Mouse (Mus musculus): ENCODE measurements around the gene Npw. TPM values are rescaled to one million over a fixed set of nuclear protein-coding genes. Genes with fewer than 3 reads are reported as not detected.

Gene Npw
- polyA plus RNA-seq, 1 experiment from 2014 or later: 0.38 TPM

DNA sequence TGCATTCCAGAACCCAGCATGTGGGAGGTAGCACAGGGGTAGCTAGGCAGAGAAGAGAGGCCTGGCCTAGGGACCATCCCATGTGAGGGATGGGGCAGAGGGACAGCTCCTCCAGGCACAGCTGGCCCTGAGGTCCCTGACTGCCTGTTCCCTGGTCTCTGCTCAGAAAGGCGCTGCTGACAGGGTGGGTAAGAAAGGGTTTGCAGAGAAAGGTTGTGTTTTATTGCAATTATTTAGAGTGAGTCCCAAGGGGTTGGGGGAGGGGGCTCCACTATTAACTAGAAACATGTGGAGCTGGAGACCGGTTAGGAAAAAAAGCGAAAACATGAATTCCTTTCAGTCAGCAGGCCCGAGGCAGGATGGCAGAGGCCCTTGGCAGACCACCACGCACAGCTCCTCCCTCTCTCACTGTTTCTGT lies 18.7 kb downstream of the Npw start:
- no peaks in the 10 kb centered on the region for H3K36me3 ChIP-seq (ENCODE audit: control insufficient read depth, insufficient read depth)
- ATAC-seq (ENCODE audit: low read depth): no peak
- H3K27me3 ChIP-seq (ENCODE audit: control insufficient read depth, insufficient read depth, low read depth, low read length): no peaks in the 10 kb centered on the region
- H3K4me2 ChIP-seq (ENCODE audit: low read depth, low read length): no peak overlapping the region
- H3K4me1 ChIP-seq (ENCODE audit: control insufficient read depth, low read depth, low read length): peaks cover 6% of the 10 kb centered on the region
- H3K4me3 ChIP-seq (ENCODE audit: low read depth, low read length): no peak overlapping the region
- 78% methylated on average over 5 of the region's 5 CpGs for WGBS (ENCODE audit: insufficient replicate concordance)
- no peaks in the 10 kb centered on the region for H3K9me3 ChIP-seq (replicated peaks; ENCODE audit: control insufficient read depth, low read length)
- no peak overlapping the region for H3K9ac ChIP-seq (ENCODE audit: low read depth, low read length)
- H3K27ac ChIP-seq (ENCODE audit: low read length): no peak overlapping the region

DNA sequence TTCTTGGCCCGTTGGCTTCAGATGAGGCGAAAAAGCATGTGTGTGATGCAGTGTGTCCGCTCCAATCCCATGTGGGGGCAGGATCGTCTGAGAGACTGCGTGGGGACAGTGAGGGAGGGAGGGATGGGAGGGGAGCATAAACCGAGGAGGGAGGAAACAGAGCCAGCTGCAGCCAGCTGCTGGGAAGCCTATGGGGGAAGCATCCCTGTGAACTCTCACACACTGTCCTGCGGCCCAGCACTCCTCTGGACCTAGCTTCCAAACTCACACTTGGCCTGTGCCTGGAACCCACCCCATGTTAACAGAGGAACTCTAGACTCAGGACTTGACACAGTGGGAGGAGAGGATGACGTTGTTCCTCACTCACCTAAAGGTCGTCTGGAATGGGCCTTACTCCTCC lies 19.4 kb downstream of the Npw start:
- Histone ChIP-seq H3K36me3 (ENCODE audit: control insufficient read depth, insufficient read depth) (no peaks in the 10 kb centered on the region), H3K9ac (ENCODE audit: low read depth, low read length) (no peak overlapping the region), H3K4me1 (ENCODE audit: control insufficient read depth, low read depth, low read length) (peaks cover 6% of the 10 kb centered on the region), H3K27ac (ENCODE audit: low read length) (no peak overlapping the region), H3K27me3 (ENCODE audit: control insufficient read depth, insufficient read depth, low read depth, low read length) (no peaks in the 10 kb centered on the region), H3K9me3 (replicated peaks; ENCODE audit: control insufficient read depth, low read length) (no peaks in the 10 kb centered on the region), H3K4me3 (ENCODE audit: low read depth, low read length) (no peak overlapping the region), H3K4me2 (ENCODE audit: low read depth, low read length) (no peak overlapping the region)
- ATAC-seq (ENCODE audit: low read depth): no peak
- 65% methylated on average over 9 of the region's 9 CpGs for whole genome bisulfite sequencing (ENCODE audit: insufficient replicate concordance)

DNA sequence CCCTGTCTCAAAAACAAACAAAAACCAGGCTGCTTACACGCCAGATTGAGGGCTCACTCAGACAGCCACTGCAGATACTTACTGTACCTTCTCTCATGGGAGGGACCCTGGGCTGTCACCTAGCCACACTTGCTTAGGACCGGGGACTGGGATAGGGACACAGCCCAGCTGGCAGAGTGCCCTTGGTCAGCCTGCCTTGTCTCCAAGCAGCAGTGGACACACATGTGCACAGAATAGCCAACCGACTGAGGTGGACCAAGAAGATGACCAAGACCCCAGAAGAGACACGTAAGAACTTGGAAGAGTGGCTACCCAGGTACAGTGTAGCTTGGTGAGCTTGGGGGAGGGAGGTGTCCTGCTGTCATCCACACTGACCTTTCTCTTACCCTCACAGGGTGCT lies 20.0 kb downstream of the Npw start:
- WGBS (ENCODE audit: insufficient replicate concordance): 72% methylated on average over 4 of the region's 4 CpGs
- no peak overlapping the region for H3K9ac ChIP-seq (ENCODE audit: low read depth, low read length)

DNA sequence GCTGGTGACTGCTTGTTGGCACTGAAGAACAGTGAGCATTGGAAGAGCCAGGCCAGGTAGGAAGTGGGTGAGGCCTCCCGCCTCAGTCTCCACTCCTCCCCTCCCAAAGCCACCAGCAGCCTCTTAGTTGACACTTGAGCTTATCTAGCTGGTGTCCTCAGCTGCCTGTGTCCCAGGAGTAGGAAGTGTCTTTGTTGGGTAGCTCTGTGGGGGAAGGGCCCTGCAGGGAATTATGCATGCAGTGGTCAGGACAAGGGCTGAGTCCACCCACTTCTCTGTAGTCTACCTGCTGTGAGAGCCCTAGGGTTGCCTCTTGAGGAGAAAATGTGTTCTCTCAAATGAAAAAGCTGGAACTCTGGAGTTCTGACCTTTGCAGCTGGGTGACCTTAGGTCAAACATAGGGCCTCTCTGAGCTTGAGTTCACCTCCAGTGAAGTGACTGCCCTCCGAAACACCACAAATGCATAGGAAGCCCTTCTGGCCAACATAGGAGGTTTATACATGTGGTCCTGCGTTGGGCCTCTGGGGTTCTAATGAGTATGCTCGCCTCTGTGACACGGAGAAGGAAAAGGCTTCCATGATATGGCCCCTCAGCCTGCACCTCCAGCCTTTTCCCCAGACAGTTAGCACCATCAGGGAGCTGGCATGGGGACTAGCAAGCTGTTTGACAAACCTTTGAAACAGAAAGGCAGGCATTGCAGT lies 21.3 kb downstream of the Npw start:
- no peaks in the 10 kb centered on the region for H3K9me3 ChIP-seq (replicated peaks; ENCODE audit: control insufficient read depth, low read length)
- WGBS (ENCODE audit: insufficient replicate concordance): 52% methylated on average over 5 of the region's 5 CpGs
- no peaks in the 10 kb centered on the region for H3K27me3 ChIP-seq (ENCODE audit: control insufficient read depth, insufficient read depth, low read depth, low read length)
- H3K9ac ChIP-seq (ENCODE audit: low read depth, low read length): no peak overlapping the region
- no peak overlapping the region for H3K27ac ChIP-seq (ENCODE audit: low read length)
- ATAC-seq (ENCODE audit: low read depth): no peak
- no peak overlapping the region for H3K4me3 ChIP-seq (ENCODE audit: low read depth, low read length)
- H3K4me1 ChIP-seq (ENCODE audit: control insufficient read depth, low read depth, low read length): peaks cover 21% of the 10 kb centered on the region
- no peak overlapping the region for H3K4me2 ChIP-seq (ENCODE audit: low read depth, low read length)
- no peaks in the 10 kb centered on the region for H3K36me3 ChIP-seq (ENCODE audit: control insufficient read depth, insufficient read depth)

More for the DNA sequence above, 20.0 kb downstream of the Npw start:
- Histone ChIP-seq H3K4me1 (ENCODE audit: control insufficient read depth, low read depth, low read length) (peaks cover 12% of the 10 kb centered on the region), H3K4me3 (ENCODE audit: low read depth, low read length) (no peak overlapping the region), H3K9me3 (replicated peaks; ENCODE audit: control insufficient read depth, low read length) (no peaks in the 10 kb centered on the region), H3K27me3 (ENCODE audit: control insufficient read depth, insufficient read depth, low read depth, low read length) (no peaks in the 10 kb centered on the region), H3K36me3 (ENCODE audit: control insufficient read depth, insufficient read depth) (no peaks in the 10 kb centered on the region), H3K4me2 (ENCODE audit: low read depth, low read length) (no peak overlapping the region), H3K27ac (ENCODE audit: low read length) (no peak overlapping the region)
- no peak for ATAC-seq (ENCODE audit: low read depth)

DNA sequence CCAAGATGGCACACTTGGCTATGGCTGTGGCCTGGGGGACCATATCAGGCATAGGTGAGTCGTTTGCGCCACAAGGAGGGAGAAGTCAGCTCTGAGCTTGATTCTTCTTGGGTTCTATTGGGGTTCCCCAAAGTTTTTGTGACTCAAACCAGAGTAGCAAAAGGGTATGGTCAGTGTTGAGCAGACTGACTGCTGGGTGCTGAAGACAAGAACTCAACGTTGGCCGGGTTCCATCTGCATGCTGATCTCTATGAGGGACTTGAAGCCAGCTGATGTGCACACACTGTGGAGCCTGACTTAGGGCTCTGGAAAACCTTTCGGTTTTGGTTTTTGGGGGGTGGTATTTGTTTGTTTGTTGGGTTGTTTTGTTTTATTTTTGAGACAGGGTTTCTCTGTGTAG lies 22.6 kb downstream of the Npw start:
- H3K9ac ChIP-seq (ENCODE audit: low read depth, low read length): no peak overlapping the region
- no peaks in the 10 kb centered on the region for H3K9me3 ChIP-seq (replicated peaks; ENCODE audit: control insufficient read depth, low read length)
- H3K4me1 ChIP-seq (ENCODE audit: control insufficient read depth, low read depth, low read length): peaks cover 25% of the 10 kb centered on the region
- no peaks in the 10 kb centered on the region for H3K27me3 ChIP-seq (ENCODE audit: control insufficient read depth, insufficient read depth, low read depth, low read length)
- no peak overlapping the region for H3K4me2 ChIP-seq (ENCODE audit: low read depth, low read length)
- 84% methylated on average over 5 of the region's 5 CpGs for whole genome bisulfite sequencing (ENCODE audit: insufficient replicate concordance)
- no peak overlapping the region for H3K4me3 ChIP-seq (ENCODE audit: low read depth, low read length)
- ATAC-seq (ENCODE audit: low read depth): no peak
- H3K27ac ChIP-seq (ENCODE audit: low read length): no peak overlapping the region
- no peaks in the 10 kb centered on the region for H3K36me3 ChIP-seq (ENCODE audit: control insufficient read depth, insufficient read depth)

DNA sequence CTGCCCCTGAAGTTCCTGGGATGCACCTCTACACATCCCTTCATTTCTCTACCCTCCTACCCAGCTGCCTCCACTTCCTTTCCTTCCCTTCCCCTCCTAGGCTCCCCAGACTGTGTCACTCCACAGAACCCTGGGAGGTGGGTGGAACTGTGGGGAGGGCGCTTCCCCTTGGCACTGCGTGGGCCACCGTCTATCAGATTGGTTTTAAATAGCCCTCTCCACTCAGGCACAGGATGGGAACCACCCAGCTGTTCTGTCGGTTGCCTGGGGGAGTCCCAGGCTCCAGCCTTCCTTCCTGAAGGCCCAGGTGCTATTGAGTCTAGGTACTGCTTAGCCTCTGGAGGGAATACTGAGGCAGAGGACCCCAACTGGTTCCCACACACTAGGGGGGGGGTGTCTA lies 23.2 kb downstream of the Npw start:
- Histone ChIP-seq H3K9me3 (replicated peaks; ENCODE audit: control insufficient read depth, low read length) (no peaks in the 10 kb centered on the region), H3K36me3 (ENCODE audit: control insufficient read depth, insufficient read depth) (no peaks in the 10 kb centered on the region), H3K27me3 (ENCODE audit: control insufficient read depth, insufficient read depth, low read depth, low read length) (no peaks in the 10 kb centered on the region), H3K4me1 (ENCODE audit: control insufficient read depth, low read depth, low read length) (peaks cover 25% of the 10 kb centered on the region), H3K4me3 (ENCODE audit: low read depth, low read length) (no peak overlapping the region), H3K27ac (ENCODE audit: low read length) (no peak overlapping the region), H3K4me2 (ENCODE audit: low read depth, low read length) (no peak overlapping the region), H3K9ac (ENCODE audit: low read depth, low read length) (no peak overlapping the region)
- WGBS (ENCODE audit: insufficient replicate concordance): 37% methylated on average over 4 of the region's 4 CpGs
- no peak for ATAC-seq (ENCODE audit: low read depth)

DNA sequence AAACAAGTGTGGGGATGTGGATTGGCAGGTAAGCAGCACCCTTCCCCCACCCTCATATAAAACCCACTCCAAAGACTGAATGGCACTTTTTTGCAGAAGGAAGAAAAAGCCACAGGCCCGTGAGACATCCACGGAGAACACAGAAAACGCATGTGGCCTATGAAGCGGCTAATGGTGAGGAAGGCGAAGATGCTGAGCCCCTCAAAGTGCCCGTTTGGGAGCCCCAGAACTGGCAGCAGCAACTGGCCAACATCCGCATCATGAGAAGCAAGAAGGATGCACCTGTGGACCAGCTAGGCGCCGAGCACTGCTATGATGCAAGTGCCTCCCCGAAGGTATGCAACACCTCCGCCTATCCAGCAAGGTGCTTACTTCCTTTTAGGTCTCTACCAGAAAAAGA lies 24.4 kb downstream of the Npw start:
- no peaks in the 10 kb centered on the region for H3K27me3 ChIP-seq (ENCODE audit: control insufficient read depth, insufficient read depth, low read depth, low read length)
- H3K4me1 ChIP-seq (ENCODE audit: control insufficient read depth, low read depth, low read length): peaks cover 25% of the 10 kb centered on the region
- no peak overlapping the region for H3K4me3 ChIP-seq (ENCODE audit: low read depth, low read length)
- H3K27ac ChIP-seq (ENCODE audit: low read length): no peak overlapping the region
- no peak for ATAC-seq (ENCODE audit: low read depth)
- H3K4me2 ChIP-seq (ENCODE audit: low read depth, low read length): no peak overlapping the region
- 83% methylated on average over 11 of the region's 11 CpGs for WGBS (ENCODE audit: insufficient replicate concordance)
- H3K9me3 ChIP-seq (replicated peaks; ENCODE audit: control insufficient read depth, low read length): no peaks in the 10 kb centered on the region
- H3K36me3 ChIP-seq (ENCODE audit: control insufficient read depth, insufficient read depth): no peaks in the 10 kb centered on the region
- no peak overlapping the region for H3K9ac ChIP-seq (ENCODE audit: low read depth, low read length)

DNA sequence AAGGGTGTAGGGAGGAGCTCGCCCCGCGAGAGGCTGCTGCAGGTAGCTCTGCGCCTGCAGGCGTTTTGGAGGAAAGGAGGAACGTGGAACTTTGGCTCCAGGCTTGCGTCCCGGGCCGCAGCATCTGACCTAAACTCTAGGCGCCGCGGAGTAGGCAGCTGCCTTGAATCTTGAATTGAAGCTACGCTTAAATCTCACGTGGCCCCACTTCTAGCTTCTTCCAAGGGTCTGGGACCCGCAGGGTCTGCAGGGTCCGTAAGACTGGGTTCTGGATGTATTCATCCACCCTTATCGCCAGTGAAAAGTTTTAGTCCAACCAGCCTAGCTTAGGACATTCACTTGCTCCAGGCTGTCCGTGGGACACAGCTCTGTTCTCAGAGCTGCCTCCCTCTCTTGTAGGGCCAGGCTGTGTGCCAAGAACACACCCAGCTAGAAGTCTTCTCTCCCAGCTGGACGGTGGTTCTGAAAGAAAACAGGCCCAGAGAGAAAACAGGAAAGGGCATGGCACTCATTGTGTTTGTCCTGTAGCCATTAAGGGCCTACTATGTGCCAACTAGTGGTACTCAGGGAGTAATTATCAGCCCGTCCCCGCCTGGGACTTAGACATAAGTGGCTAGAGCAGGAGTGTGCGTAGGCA lies 25.3 kb downstream of the Npw start:
- Histone ChIP-seq H3K9me3 (replicated peaks; ENCODE audit: control insufficient read depth, low read length) (no peaks in the 10 kb centered on the region), H3K27ac (ENCODE audit: low read length) (peak overlapping the region; percentile 66), H3K27me3 (ENCODE audit: control insufficient read depth, insufficient read depth, low read depth, low read length) (no peaks in the 10 kb centered on the region), H3K9ac (ENCODE audit: low read depth, low read length) (peak overlapping the region; percentile 76), H3K4me2 (ENCODE audit: low read depth, low read length) (peak overlapping the region; percentile 87), H3K36me3 (ENCODE audit: control insufficient read depth, insufficient read depth) (no peaks in the 10 kb centered on the region; the same call in 1 of the 2 replicates), H3K4me3 (ENCODE audit: low read depth, low read length) (peak overlapping the region; percentile 74), H3K4me1 (ENCODE audit: control insufficient read depth, low read depth, low read length) (peaks cover 27% of the 10 kb centered on the region)
- peak; percentile 33; the same call in 1 of the 2 replicates for ATAC-seq (ENCODE audit: low read depth)
- WGBS (ENCODE audit: insufficient replicate concordance): 11% methylated on average over 22 of the region's 22 CpGs

DNA sequence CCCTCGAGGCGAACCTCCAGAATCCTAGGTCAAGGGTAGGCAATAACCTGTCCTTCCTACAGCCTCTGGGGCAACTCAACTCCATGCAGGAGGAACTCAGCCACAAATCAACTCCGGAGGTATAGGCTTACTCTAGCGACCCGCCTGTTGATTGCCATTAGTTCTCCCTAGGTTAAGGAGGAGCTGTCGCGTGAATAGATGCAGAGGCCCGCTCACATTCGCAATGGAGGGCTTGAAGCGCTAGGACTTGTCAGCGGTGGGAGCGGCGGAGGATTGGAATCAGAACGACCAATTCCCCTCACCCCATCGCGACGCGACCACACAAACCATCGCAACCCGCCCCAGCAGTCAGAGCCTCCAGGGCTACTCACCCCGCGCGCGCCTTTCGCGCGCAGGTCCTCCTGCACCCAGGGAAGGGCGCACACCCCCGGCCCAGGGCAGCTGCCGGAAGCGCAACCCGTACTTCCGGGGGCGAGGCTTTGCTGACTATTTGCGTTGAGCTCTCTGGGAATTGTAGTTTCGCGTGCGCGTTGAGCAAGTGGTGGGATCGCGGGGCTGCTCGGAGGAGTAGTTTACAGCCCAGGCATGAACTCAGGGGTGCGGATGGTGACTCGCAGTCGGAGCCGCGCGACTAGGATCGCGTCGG lies 26.0 kb downstream of the Npw start, which contains the start of the genes Tsc2 and Nthl1:
TSS of gene Tsc2 (minus strand) at position 464 of the 646 bp plus-strand sequence.
TSS of gene Nthl1 (plus strand) at position 514 of the 646 bp plus-strand sequence.
- H3K4me3 ChIP-seq (ENCODE audit: low read depth, low read length): peak within 1 kb of the TSS; percentile 74
- H3K27ac ChIP-seq (ENCODE audit: low read length): peak within 1 kb of the TSS; percentile 66
- H3K27me3 ChIP-seq (ENCODE audit: control insufficient read depth, insufficient read depth, low read depth, low read length): no peaks in the 10 kb centered on the region
- ATAC-seq (ENCODE audit: low read depth): peak; percentile 80
- no peaks in the 10 kb centered on the region for H3K9me3 ChIP-seq (replicated peaks; ENCODE audit: control insufficient read depth, low read length)
- H3K4me1 ChIP-seq (ENCODE audit: control insufficient read depth, low read depth, low read length): peaks cover 27% of the 10 kb centered on the region
- 1% methylated on average over 51 of the region's 51 CpGs for WGBS (ENCODE audit: insufficient replicate concordance)
- no peaks in the 10 kb centered on the region; the same call in 1 of the 2 replicates for H3K36me3 ChIP-seq (ENCODE audit: control insufficient read depth, insufficient read depth)
- peak within 1 kb of the TSS; percentile 87 for H3K4me2 ChIP-seq (ENCODE audit: low read depth, low read length)
- H3K9ac ChIP-seq (ENCODE audit: low read depth, low read length): peak within 1 kb of the TSS; percentile 76
